Mouse (Mus musculus) midbrain, postnatal 0 days (tissue): ENCODE data around the gene Lsm12. TPM values are rescaled to one million over a fixed set of nuclear protein-coding genes. Genes with fewer than 3 reads are reported as not detected.

Experiments
- ATAC-seq: fragments of 200-750 bp; cut with Nextera tagmentation; 2 replicates; pipeline ENCODE4 v1.8.0; 2017; ENCODE audit warnings: moderate number of reproducible peaks, mild to moderate bottlenecking, moderate TSS enrichment, moderate library complexity; ENCODE audit not compliant: low FRiP score
- DNase-seq: peaks from one replicate; pipeline ENCODE4 v3.0.0-alpha.2; 2015; ENCODE audit warnings: low spot score
- H3K27ac ChIP-seq: fragments of 300-500 bp; sonication (generic); 2 replicates; pipeline ENCODE4 v1.5.1; 2014; ENCODE audit warnings: low read depth, mild to moderate bottlenecking, low read length, mixed read lengths
- H3K27me3 ChIP-seq: fragments of 300-500 bp; sonication (generic); 2 replicates; pipeline ENCODE4 v1.6.1; 2014; ENCODE audit warnings: low read length, control low read depth, mixed read lengths; ENCODE audit not compliant: insufficient read depth
- H3K36me3 ChIP-seq: fragments of 300-500 bp; sonication (generic); 2 replicates; pipeline ENCODE4 v1.6.1; 2014; ENCODE audit warnings: low read length, control low read depth, mixed read lengths; ENCODE audit not compliant: insufficient read depth
- H3K4me1 ChIP-seq: fragments of 300-500 bp; sonication (generic); 2 replicates; pipeline ENCODE4 v1.6.1; 2014; ENCODE audit warnings: mild to moderate bottlenecking, control low read depth, antibody characterized with exemption, low read length, mixed read lengths; ENCODE audit not compliant: insufficient read depth
- H3K4me2 ChIP-seq: fragments of 300-500 bp; sonication (generic); 2 replicates; pipeline ENCODE4 v1.6.1; 2014; ENCODE audit warnings: low read depth, mild to moderate bottlenecking, low read length, mixed read lengths; ENCODE audit not compliant: poor library complexity, severe bottlenecking
- H3K4me3 ChIP-seq: fragments of 300-500 bp; sonication (generic); 2 replicates; pipeline ENCODE4 v1.5.1; 2014; ENCODE audit warnings: low read depth, mild to moderate bottlenecking, low read length, moderate library complexity
- H3K9ac ChIP-seq: fragments of 300-500 bp; sonication (generic); replicated peaks from 2 replicates; pipeline ENCODE4 v1.6.1; 2014; ENCODE audit warnings: mild to moderate bottlenecking, low read length, moderate library complexity, mixed read lengths; ENCODE audit not compliant: poor library complexity, severe bottlenecking
- H3K9me3 ChIP-seq: fragments of 300-500 bp; sonication (generic); 2 replicates; pipeline ENCODE4 v1.6.1; 2016; ENCODE audit warnings: low read length, control low read depth
- CTCF ChIP-seq: IDR thresholded peaks from 2 replicates; pipeline ENCODE4 v1.5.1; 2016; ENCODE audit warnings: antibody characterized with exemption, mild to moderate bottlenecking
- WGBS: fragments of 180-500 bp; shearing (Covaris S2); extraction: QIAGEN DNeasy Blood & Tissue Kit; methylation state at CpG from one replicate; pipeline ENCODE4 v1.1.7; 2014; 5-methylcytosine and 5-hydroxymethylcytosine counted together
- polyA plus RNA-seq: library from polyadenylated mRNA; unstranded; fragments of >200 nt; fragmentation: Nextera tagmentation; extraction: Ambion mirVana; gene quantifications from 2 replicates; pipeline ENCODE4 v1.2.1, GENCODE M21; 2015
- total RNA-seq: library from RNA; depleted of rRNA; stranded (reverse); fragments of >200 nt; gene quantifications from 2 replicates; pipeline ENCODE4 v1.2.3, GENCODE M21; 2014; rRNA removed

Lsm12 gene
- total RNA-seq (77.7 and 86.2 TPM in 2 replicates), polyA plus RNA-seq (130 and 147 TPM in 2 replicates)

- WGBS = under 1% methylated on average over 67 of the region's 70 CpGs
- Histone ChIP-seq H3K4me2 (peak within 1 kb of the TSS; percentile 72), H3K27me3 (no peaks in the 10 kb centered on the region), H3K36me3 (peaks cover 9% of the 10 kb centered on the region; the same call in 1 of the 2 replicates), H3K4me3 (peak within 1 kb of the TSS; percentile 86), H3K9me3 (no peaks in the 10 kb centered on the region), H3K9ac (peak within 1 kb of the TSS; percentile 92), H3K4me1 (0 out of 2 replicates have a peak, but pooled peaks cover 8% of the 10 kb centered on the region), H3K27ac (peak within 1 kb of the TSS; percentile 95)
- DNase-seq (peak; percentile 94), ATAC-seq (peak; percentile 87)
- no peak for TF ChIP-seq CTCF
These were observed at the start of gene Lsm12 for GRCm38 (mm10) chr11:102184646-102185495. TSS of gene Lsm12 (minus strand) at chr11:102185296.

DNA sequence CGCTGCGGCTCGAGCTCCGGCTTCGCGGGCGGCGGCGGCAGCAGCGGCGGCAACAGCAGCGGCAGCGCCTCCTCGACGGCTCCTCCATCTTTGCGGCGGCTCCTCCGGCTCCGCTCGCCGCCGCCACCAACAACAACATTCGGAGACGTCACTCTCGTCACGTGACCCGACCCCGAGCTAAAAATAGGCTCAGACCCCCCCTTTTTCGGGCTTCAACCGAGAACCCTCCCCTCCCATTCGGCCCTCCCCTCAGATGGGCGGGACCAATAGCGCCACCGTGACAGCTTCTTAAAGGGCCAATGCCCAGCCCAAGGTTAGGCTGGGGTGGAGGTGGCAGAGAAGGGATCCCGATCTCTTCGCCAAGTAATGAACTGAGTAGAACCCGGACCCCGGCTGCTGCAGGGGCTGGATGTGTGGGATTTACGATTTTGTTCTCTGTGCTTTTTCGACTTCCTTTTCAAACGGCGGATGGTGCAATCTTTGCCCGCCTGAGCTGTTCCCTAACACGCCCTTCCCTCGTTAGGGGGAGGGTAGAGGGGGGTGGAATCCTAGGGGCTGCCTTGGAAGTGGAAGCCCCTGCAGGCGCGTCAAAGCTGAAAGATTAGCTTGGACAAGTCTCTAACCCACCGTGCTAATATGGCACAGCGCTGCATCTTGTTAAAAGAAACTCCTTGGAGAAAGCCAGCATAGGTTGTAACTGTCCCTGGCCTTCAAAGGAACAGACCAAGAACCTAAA lies 45.1 kb upstream of the Lsm12 start, which contains the start of gene Hdac5:
Hdac5 (minus strand) TSS at position 161 of the 736 bp plus-strand sequence.
- peak within 1 kb of the TSS; percentile 78 for H3K4me2 ChIP-seq
- H3K4me3 ChIP-seq = peak within 1 kb of the TSS; percentile 93
- H3K4me1 ChIP-seq = peaks cover 17% of the 10 kb centered on the region
- WGBS = 1% methylated on average over 34 of the region's 49 CpGs
- peak within 1 kb of the TSS; percentile 94 for H3K9ac ChIP-seq
- no peaks in the 10 kb centered on the region for H3K36me3 ChIP-seq
- ATAC-seq = peak; percentile 91
- TF ChIP-seq CTCF = peak; percentile 31
- no peaks in the 10 kb centered on the region for H3K9me3 ChIP-seq
- no peaks in the 10 kb centered on the region for H3K27me3 ChIP-seq
- peak within 1 kb of the TSS; percentile 84 for H3K27ac ChIP-seq
- DNase-seq = peak; percentile 99

DNA sequence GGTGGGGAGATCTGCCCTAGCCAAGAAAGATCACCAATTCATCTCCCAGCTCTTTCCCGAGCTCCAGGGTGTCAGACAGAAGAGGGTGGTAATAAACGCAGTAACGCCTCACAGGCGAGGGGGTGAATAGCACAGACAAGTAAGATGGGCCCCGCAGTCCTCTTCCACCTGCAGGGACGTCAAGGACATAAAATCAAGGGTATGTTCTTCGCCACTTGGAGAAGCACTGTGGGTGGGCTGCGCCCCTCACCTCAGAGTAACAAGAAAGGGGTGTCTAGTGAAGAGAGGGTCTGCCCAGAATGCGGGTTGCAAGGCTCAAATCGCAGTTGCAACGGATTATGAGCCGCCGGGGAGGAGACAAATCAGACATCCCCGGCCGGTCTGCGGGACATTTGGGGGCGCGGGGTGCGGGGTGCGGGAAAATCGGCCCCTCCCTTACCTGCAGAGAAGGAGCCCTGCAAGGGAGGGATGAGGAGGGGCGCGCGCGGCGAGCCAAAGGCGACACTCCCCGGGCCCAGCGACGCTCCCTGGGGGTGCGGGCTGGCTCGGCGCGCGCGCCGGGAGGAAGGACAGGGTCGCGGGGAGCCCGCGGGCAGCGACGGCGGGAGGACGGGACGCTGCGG lies 44.3 kb upstream of the Lsm12 start:
- under 1% methylated on average over 24 of the region's 47 CpGs for WGBS
- Histone ChIP-seq H3K27ac (peak overlapping the region; percentile 84), H3K9ac (peak overlapping the region; percentile 94), H3K4me3 (peak overlapping the region; percentile 93), H3K27me3 (no peaks in the 10 kb centered on the region), H3K36me3 (no peaks in the 10 kb centered on the region), H3K4me2 (peak overlapping the region; percentile 78), H3K9me3 (no peaks in the 10 kb centered on the region), H3K4me1 (peaks cover 24% of the 10 kb centered on the region)
- TF ChIP-seq CTCF = peak; percentile 23; the same call in 1 of the 2 replicates
- DNase-seq = peak; percentile 53
- ATAC-seq = peak; percentile 20; the same call in 1 of the 2 replicates

DNA sequence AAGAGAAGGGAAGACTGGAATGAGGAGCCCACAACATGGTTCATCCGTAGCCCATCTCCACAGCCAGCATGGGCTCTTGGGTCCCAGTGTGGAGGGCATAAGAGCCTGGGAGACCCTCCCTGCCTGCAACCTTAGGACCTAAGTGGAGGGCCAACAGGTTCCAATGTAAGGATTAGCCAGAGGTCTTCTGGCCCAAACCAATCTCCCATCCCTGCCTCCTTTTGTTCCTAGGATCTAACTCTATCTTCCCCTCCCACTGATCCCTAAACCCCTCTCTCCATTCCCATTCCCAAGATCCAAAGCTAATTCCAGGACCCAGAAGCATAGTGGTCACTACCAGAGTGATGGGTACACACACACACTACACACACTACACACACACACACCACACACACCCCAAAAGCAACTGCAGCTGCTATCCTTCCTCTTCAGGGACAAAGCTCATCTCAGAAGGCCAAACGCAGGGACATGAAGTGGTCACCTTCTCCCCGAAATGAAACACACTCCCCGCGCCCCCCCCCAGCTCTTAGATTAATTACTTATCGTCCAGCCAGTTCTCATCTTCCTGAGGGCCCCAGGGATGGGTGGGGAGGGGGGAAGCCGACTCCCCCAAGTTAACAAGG lies 43.7 kb upstream of the Lsm12 start:
- 8% methylated on average over 7 of the region's 7 CpGs for WGBS
- Histone ChIP-seq H3K4me1 (peaks cover 24% of the 10 kb centered on the region), H3K9ac (peak overlapping the region; percentile 94), H3K36me3 (no peaks in the 10 kb centered on the region), H3K9me3 (no peaks in the 10 kb centered on the region), H3K27me3 (no peaks in the 10 kb centered on the region), H3K4me3 (peak overlapping the region; percentile 93), H3K27ac (peak overlapping the region; percentile 84), H3K4me2 (peak overlapping the region; percentile 78)
- ATAC-seq (no peak), DNase-seq (no peak)
- no peak for TF ChIP-seq CTCF

- DNase-seq = no peak
- 11% methylated on average over 9 of the region's 9 CpGs for WGBS
- Histone ChIP-seq H3K9me3 (no peaks in the 10 kb centered on the region), H3K9ac (peak overlapping the region; percentile 94), H3K27ac (0 out of 2 replicates have a peak overlapping the region, but pooled peaks have one; percentile 7), H3K36me3 (no peaks in the 10 kb centered on the region), H3K4me3 (peak overlapping the region; percentile 93), H3K4me1 (peaks cover 24% of the 10 kb centered on the region), H3K27me3 (no peaks in the 10 kb centered on the region), H3K4me2 (peak overlapping the region; percentile 78)
- ATAC-seq = no peak
- no peak for TF ChIP-seq CTCF
These were observed 43.1 kb upstream of the Lsm12 start for GRCm38 (mm10) chr11:102228191-102228545.
